Mouse (Mus musculus): ENCODE measurements around the gene Mettl27. TPM values are rescaled to one million over a fixed set of nuclear protein-coding genes. Genes with fewer than 3 reads are reported as not detected.
A peak's percentile ranks its signal among the peaks of the same experiment; 100 is the strongest.
"Not testable (repeated sequence)": the region's sequence is repeated elsewhere in the genome, so short reads cannot be mapped to it uniquely, and the experiment has no call there.

The Mettl27 gene
- polyA plus RNA-seq, 1 experiment, result 23.2 TPM

DNA sequence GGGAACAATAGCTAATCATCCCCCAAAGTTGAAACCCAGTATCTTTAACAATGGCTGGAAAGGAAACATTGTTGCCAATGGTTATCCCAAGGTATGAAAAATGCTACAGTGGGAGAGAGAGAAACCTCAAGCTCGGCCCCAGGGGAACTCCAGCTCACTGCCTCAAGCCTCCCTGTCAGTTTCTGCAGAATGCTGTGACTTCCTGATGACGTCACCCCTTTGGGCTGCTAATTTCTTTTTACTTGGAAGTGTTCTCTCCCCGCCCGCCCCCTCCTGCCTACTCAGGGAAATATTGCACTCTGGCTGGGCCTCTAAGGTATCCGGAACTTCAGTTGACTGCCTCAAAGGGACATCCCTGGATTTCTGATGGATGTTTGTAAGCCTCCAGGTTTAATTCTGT, 31.4 kb downstream of the Mettl27 start:
- Histone ChIP-seq H3K4me1 (ENCODE audit: control insufficient read depth, insufficient read depth, low read length) (peaks cover 9% of the 10 kb centered on the region), H3K4me3 (replicated peaks; ENCODE audit: extremely low read depth, low read depth, low read length) (no peak overlapping the region)
- TF ChIP-seq POLR2A (IDR thresholded peaks at IDR 0.05; ENCODE audit: borderline replicate concordance, extremely low read depth, low read depth, low read length) (no peak), CTCF (IDR thresholded peaks at IDR 0.05; ENCODE audit: insufficient read depth, low read length) (no peak)
- no peak for DNase-seq
- 32% methylated on average over 5 of the region's 5 CpGs for WGBS

DNA sequence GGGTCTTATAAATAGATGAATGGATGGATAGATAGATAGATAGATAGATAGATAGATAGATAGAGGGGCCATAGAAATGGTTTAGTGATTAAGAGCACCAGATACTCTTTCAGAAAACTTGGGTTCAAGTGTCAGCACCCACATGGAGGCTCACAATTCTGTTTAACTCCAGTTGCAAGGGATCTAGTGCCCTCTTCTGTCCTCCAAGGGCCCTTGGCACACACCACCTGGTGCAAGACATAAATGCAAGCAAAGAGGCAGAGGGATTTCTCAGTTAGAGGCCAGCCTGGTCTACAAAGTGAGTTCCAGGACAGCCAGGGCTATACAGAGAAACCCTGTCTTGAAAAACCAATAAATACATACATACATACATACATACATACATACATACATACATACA, 32.5 kb downstream of the Mettl27 start:
- not testable (repeated sequence) for H3K4me3 ChIP-seq (replicated peaks; ENCODE audit: extremely low read depth, low read depth, low read length); DNase-seq; H3K4me1 ChIP-seq (ENCODE audit: control insufficient read depth, insufficient read depth, low read length)

DNA sequence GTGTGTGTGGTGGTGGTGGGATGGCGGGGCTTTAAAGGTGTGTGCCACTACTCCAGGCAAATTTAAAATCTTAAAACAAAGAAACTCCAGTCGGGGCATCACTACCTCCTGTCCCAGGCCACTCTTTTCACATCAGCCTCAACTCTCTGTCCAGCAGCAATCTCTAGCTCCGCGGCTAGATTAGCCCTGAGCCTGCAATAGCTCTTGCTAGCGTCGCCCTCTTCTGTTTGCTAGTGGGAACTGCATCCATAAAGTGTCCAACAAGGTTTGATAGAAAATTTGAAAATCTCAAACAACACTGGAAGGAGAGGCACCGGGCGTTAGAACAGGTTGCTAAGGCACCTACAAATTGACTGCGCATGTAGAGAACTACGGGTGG, 33.3 kb downstream of the Mettl27 start:
- WGBS, result 6% methylated on average over 10 of the region's 10 CpGs
- 0 out of 2 replicates have a peak, but pooled peaks have one; percentile 8 for TF ChIP-seq POLR2A (IDR thresholded peaks at IDR 0.05; ENCODE audit: borderline replicate concordance, extremely low read depth, low read depth, low read length)
- peak; percentile 76 for TF ChIP-seq CTCF (IDR thresholded peaks at IDR 0.05; ENCODE audit: insufficient read depth, low read length)
- Histone ChIP-seq H3K4me1 (ENCODE audit: control insufficient read depth, insufficient read depth, low read length) (peaks cover 9% of the 10 kb centered on the region), H3K4me3 (replicated peaks; ENCODE audit: extremely low read depth, low read depth, low read length) (no peak overlapping the region)
- peak; percentile 69 for DNase-seq

DNA sequence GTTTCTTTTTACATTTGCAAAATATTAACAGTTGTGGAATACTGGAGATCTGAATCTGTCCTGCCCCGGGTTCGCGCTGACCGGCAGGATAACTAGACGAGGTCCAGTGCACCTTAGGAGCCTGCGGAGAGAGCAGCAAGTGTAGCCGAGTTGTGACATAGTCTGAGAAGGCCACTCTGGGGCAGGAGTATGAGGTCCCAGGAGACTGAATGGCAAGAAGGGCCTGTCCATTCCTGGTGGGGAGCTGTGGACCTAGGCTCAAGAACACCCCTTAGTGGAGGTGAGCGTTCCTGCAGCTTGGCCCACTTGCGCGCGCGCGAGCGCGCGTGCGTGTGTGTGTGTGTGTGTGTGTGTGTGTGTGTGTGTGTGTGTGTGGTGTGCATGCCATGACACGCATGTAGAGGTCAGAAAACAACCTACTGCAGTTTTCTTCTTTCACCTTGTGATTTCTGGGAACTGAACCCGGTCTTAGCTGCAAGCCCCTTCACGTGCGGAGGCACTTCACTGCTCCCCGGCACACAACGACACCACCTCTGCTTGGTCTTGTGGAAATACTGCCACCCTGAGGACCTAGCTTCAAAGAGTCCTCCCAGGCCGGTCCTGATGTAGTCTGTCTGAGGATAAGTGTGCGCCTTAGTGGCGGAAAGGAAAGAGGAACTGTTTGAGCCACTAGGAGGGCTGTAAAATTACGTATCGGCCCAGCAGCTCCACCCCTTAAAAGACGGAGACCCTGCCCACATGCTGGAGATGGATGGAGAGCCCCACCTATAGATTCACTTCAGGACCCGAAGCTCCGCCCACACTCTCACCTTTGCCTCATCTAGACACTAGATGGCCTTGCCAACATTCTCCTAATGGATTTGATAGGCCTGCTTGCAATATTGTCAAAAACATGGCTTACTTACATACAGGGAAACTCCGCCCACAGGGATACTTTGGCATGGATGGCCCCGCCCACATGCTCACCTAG, 34.0 kb downstream of the Mettl27 start:
- Histone ChIP-seq H3K4me3 (replicated peaks; ENCODE audit: extremely low read depth, low read depth, low read length) (peak overlapping the region; percentile 26), H3K4me1 (ENCODE audit: control insufficient read depth, insufficient read depth, low read length) (peaks cover 8% of the 10 kb centered on the region)
- DNase-seq, result peak; percentile 52
- peak; percentile 63 for TF ChIP-seq CTCF (IDR thresholded peaks at IDR 0.05; ENCODE audit: insufficient read depth, low read length)
- TF ChIP-seq POLR2A (IDR thresholded peaks at IDR 0.05; ENCODE audit: borderline replicate concordance, extremely low read depth, low read depth, low read length), result peak; percentile 42; the same call in 1 of the 2 replicates
- 6% methylated on average over 33 of the region's 33 CpGs for WGBS

DNA sequence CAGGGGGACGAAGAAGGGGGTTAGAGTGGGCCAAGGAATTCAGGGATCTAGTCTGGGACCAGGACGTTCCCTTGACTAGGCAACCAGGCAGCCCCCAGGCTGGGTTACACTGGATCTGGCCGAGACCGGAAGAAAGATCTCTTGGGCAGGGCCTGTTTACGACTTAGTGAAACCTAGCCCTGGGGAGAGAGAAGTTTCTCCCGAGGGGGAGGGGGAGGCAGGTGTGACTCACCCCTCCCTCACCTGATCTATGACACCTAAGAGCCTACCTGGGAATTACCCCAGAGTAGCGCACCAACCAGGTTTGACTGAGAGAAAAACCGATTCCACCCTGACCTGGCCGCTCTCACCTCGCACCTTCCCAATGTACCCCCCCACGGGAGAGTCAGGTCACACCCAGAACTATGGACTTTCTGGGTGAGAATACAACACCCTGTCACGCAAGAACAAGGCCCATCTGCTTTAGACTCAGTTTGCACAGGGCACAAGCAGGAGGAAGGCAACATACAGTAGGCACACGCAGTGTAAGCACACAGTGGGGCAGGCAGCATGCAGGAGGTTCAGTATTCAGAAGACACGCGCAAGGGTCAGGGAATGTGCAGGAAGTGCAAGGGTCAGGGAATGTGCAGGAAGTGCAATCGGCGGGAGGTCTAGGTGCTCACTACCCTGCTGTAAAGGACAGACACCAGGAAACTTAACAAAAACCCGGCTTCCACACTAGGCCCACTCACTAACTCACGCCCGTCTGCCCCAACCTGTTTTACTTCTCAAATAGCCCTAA, 35.2 kb downstream of the Mettl27 start:
- WGBS, result 62% methylated on average over 20 of the region's 20 CpGs
- Histone ChIP-seq H3K4me3 (replicated peaks; ENCODE audit: extremely low read depth, low read depth, low read length) (no peak overlapping the region), H3K4me1 (ENCODE audit: control insufficient read depth, insufficient read depth, low read length) (peaks cover 8% of the 10 kb centered on the region)
- TF ChIP-seq POLR2A (IDR thresholded peaks at IDR 0.05; ENCODE audit: borderline replicate concordance, extremely low read depth, low read depth, low read length) (no peak), CTCF (IDR thresholded peaks at IDR 0.05; ENCODE audit: insufficient read depth, low read length) (no peak)
- DNase-seq, result no peak

DNA sequence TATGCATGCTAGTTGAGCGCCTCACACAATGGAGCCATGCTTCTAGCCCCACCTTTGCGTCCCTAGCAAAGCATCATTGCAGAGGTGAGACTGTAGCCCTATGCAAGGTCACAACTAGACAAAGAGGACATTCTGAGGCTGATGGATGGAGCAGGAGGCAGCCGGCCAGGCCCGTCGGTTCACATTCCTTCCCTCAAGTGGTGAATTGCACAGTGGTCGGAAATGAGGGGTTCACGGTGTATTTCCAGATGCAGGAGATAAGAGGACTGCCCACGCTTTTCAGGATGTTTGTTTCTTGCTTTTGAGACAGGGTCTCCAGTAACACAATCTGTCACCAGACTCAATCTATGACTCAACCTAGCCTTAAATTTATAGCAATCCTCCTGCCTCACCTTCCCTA, 38.5 kb downstream of the Mettl27 start:
- H3K4me3 ChIP-seq (replicated peaks; ENCODE audit: extremely low read depth, low read depth, low read length), result no peak overlapping the region
- no peak for TF ChIP-seq POLR2A (IDR thresholded peaks at IDR 0.05; ENCODE audit: borderline replicate concordance, extremely low read depth, low read depth, low read length)
- no peak for TF ChIP-seq CTCF (IDR thresholded peaks at IDR 0.05; ENCODE audit: insufficient read depth, low read length)
- peaks cover 14% of the 10 kb centered on the region for H3K4me1 ChIP-seq (ENCODE audit: control insufficient read depth, insufficient read depth, low read length)
- no peak for DNase-seq
- WGBS, result 51% methylated on average over 8 of the region's 8 CpGs

DNA sequence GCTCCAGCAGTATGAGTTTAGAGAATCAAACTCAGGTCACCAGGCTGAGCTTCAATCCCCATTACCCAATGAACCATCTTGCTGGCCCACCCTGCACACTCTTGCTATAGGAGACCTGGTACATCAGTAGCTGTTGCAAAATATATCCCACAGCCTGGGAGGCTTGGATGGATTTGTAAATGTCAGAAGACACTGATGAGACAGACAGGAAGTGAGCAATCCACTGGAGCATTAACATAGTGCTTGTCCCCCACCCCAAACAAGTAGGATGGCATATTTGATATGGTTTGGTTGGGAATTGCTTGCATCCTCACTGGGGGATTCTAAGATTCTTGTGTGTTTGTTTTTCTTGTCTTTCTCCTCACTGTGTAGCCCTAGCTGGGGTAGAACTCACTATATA, 40.9 kb downstream of the Mettl27 start:
- Histone ChIP-seq H3K4me1 (ENCODE audit: control insufficient read depth, insufficient read depth, low read length) (peaks cover 7% of the 10 kb centered on the region), H3K4me3 (replicated peaks; ENCODE audit: extremely low read depth, low read depth, low read length) (no peak overlapping the region)
- no peak for DNase-seq
- TF ChIP-seq CTCF (IDR thresholded peaks at IDR 0.05; ENCODE audit: insufficient read depth, low read length), result no peak
- no peak for TF ChIP-seq POLR2A (IDR thresholded peaks at IDR 0.05; ENCODE audit: borderline replicate concordance, extremely low read depth, low read depth, low read length)

DNA sequence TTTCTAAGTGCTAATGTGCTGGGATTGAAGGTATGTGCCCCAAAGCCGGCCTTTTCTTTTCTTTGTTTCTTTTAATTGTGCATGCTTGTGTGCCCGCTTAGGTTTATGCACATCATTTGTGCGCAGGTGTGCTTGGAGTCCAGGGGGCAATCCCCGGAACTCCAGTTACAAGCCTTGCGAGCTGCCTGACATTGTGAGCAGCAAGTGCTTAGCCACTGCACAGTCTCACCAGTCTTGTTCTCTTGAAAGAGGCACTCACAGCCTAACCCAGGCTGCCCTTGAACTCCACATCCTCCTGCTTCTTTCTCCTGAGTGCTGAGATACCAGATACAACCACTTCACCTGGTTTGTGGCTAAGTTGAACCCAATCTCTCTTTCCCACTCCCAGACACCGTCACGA, 41.4 kb downstream of the Mettl27 start:
- WGBS, result 70% methylated on average over 7 of the region's 7 CpGs

DNA sequence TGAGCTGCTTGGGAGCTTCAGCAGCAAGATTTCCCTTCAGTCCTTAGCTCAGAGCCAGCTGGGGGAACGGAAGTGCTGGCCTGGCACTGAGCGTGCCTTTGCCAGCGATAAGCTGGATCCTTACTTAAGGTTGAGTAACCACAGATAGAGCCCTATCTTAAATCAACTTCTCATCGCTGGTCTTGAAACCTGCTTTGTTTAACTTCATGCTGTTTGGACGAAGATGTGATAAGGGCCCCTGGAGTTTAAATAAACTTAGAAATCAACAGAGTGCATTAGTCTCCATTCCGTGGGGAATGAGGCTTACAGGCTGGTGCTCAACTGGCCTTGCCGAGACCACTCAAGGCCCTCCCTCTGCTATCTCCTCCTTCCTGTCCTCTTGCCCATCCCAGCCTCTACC, 42.1 kb downstream of the Mettl27 start:
- H3K4me3 ChIP-seq (replicated peaks; ENCODE audit: extremely low read depth, low read depth, low read length), result no peak overlapping the region
- DNase-seq, result no peak
- TF ChIP-seq POLR2A (IDR thresholded peaks at IDR 0.05; ENCODE audit: borderline replicate concordance, extremely low read depth, low read depth, low read length) (peak; percentile 25; the same call in 1 of the 2 replicates), CTCF (IDR thresholded peaks at IDR 0.05; ENCODE audit: insufficient read depth, low read length) (no peak)
- 20% methylated on average over 7 of the region's 7 CpGs for WGBS
- H3K4me1 ChIP-seq (ENCODE audit: control insufficient read depth, insufficient read depth, low read length), result peaks cover 7% of the 10 kb centered on the region

More for the DNA sequence above, 41.4 kb downstream of the Mettl27 start:
- no peak for DNase-seq
- TF ChIP-seq POLR2A (IDR thresholded peaks at IDR 0.05; ENCODE audit: borderline replicate concordance, extremely low read depth, low read depth, low read length) (no peak), CTCF (IDR thresholded peaks at IDR 0.05; ENCODE audit: insufficient read depth, low read length) (no peak)
- Histone ChIP-seq H3K4me1 (ENCODE audit: control insufficient read depth, insufficient read depth, low read length) (peaks cover 7% of the 10 kb centered on the region), H3K4me3 (replicated peaks; ENCODE audit: extremely low read depth, low read depth, low read length) (no peak overlapping the region)
